Mouse (Mus musculus) neural tube, embryonic 10.5 days (tissue): ENCODE measurements at regions not wholly inside any gene's neighbourhood (a gene's known extent, or its start where the extent isn't known, plus 50 kb on each side); places are given as distances from the start of the nearest gene placed in this dataset.

Experiments
- DNase-seq: peaks from one replicate; pipeline ENCODE4 v3.0.0-alpha.2; 2017; ENCODE audit warnings: low spot score; ENCODE audit errors: extremely low spot score

DNA sequence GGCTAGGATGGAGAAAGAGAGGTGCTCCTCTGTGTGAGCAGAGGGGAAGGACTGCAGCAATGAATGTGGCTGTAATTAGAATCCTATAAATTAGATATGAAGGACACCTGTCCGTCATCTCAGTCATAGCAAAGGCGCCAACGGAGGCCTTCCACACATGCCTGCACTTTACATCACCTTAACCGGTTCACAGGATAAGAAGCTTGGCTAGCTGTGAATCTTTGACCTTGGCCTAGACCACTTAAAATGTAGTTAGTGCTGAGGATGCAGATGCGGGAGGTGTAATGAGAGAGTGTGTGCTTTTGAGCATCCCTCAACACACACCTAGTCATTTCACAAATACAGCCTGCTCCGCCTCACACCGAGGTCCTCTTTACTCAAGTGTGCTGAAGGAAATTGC, 228.6 kb downstream of the Irs2 start:
- DNase-seq: no peak

DNA sequence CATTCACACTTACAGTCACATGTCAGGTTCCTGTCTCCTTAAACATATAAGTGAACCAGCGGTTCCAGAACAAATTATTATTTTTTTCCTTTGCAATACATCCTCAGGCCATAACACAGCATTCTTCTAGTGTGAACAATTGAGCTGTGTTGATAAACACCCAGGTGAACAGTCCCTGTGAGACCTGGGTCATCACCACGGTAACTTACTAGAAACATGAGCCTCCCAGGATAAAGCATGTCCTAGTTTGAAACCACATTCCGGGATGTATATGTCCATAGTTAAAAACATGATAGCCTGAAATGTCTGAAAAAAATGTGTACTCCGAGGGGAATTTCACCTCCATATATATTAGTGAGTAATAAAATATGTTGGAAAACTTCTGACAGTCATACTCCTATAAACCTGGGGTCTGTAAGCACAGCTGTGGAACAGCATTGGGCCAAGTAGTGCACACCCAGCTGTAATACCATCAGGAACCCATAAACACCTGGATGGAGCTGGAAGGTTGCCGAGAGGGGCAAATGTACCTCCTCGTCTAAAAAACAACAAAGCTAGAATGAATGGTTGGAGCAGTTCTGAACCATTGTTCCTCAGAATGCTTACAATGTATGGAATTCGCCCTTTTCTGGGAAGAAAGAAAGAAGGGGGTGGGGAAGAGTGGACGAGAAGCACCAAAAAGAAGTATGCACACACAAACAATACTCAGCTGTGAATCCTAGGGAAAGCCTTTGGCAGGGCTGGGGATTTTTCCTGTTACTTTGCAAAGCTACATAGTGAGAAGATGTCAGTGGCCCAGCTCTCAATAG, 232.9 kb downstream of the Irs2 start:
- DNase-seq: no peak

DNA sequence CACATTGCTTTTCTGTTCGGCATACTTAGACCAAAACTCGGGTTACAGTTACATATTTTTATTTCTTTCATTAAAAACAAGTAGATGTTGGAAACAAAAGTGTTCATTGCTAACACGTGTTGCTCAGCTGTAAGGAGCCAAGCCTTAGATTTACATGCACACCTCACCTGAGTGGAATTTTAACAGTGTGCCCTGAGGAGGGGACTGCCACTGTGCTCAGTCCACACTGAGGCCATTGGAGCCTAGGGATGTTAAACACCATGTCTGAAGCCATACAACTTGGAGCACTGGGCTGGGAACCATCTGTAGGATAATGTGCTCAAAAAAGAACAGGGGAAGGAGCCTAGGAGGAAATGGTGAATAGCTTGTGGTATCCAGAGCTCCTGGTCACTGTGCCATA, 233.5 kb downstream of the Irs2 start:
- DNase-seq: no peak

DNA sequence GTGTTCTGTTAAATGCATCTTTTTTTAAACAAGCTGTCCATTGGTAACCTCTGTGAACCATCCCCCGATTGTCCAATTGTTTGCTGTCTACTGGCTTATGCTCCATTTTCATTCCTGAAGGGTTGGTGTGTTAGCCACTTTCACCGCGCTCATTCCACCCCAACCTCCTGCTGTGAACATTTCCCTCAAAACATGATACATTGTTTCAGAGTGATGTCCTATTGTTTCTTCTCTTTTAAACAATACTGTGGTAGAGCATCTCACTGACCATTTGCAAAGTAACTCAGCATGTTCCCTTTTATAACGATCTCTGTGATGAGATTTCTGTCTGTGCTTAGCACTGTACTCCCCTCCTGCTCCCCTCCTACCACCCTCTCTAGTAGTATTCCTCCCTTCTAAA, 240.1 kb downstream of the Irs2 start:
- no peak for DNase-seq

DNA sequence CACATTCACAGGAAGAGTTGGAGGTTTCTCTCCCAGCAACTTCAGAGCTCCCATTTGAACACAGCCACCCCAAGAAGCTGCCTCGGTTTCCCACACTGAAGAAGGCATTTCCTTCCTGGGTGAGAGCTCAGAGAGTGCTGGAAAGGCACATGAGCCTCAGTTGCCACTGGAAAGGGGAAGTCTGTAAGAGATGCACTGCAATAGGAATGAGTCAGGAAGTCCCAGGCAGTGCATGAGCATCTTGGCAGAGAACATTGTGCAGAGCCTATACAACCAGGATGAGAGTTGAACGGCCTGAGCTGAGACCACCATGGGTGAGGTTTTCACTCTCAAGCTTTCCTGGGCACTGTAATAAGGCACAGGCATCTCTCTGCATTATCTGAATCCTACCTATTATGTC, 244.4 kb downstream of the Irs2 start:
- no peak for DNase-seq

DNA sequence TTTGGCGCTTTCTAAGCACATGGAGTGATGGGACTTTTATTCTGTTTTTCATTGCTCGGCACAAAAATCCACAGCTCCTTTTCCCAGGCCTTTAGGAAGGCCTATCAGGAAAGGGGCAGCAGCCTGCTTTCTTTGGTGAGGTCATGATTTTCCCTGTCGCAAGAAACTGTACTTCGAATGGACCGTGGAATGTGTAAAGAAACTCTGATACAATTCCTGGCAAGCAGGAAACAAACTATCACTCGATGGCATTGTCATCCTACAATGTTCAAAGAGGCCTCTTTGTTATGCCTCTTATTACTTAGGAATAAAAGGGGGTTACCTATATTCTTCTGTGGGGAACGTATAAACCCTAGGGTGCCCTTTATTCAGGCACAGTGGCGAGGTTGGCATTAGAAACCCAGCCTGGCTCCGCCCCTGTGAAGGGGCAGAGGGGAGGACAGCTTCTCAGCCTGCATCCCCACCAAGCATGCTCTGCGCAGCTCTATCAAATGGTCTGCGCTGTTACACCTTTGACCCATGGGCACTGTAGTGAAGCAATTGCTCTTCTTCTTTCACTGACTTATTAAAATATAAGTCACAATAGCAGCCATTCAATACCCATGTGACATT, 246.5 kb downstream of the Irs2 start:
- no peak for DNase-seq

DNA sequence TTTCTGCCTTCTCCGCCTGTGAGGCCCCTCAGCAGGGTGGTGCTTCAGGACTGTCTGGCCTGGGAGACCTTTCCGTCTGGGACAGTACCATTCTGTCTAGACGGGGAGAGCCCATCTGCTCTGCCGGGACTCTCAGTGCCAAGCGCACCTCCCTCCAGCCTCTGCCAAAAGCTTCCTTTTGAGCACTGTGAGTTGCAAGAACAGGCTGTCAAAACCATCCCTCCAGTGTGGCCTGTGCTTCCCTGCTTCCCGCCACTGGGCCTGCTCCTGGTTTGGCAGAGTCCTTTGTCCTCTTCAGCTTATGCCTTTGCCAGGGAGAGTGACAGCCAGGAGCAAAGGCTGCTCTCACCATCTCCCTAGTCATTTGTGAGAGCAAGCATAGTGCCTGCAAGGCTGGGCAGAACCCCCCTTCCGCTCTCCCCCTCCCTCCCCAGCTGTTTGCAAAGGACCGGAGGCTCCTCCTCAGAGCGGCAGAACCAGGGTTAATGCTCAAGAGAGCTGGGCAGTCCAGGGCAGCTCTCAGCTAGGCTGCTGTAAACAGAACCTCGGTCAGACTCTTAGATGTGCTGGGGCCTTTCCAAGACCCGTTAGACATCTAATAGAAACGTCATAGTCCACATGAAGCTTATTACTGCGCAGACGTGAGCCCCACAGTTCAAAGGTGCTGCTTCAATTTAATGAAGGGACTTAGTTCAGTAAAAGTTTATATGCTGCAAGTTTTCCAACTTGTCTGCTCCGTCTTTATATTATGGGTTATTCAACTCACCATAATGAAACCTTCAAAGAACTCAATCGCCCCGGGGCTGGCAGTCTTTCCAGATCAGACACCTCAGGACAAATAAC, 247.2 kb downstream of the Irs2 start:
- DNase-seq: peak; percentile 82

DNA sequence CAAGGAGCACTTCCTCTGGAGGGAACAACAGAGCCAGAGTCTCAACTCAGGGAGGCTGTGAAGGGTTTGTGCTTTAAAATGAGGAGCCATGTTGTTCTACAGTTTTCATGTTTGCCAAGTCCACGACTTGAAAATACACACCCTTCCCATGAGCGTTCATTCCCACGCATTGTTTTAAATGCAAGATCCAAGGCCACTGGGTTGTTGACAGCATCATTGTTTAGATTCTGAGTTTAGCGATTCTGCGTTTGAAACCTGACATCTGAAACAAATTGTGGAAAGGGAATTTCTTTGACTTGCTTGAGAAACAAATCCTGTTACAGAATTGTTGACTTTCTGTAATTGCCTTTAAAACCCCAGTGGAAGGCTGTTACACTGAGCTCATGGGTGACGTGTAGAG, 248.0 kb downstream of the Irs2 start:
- no peak for DNase-seq

DNA sequence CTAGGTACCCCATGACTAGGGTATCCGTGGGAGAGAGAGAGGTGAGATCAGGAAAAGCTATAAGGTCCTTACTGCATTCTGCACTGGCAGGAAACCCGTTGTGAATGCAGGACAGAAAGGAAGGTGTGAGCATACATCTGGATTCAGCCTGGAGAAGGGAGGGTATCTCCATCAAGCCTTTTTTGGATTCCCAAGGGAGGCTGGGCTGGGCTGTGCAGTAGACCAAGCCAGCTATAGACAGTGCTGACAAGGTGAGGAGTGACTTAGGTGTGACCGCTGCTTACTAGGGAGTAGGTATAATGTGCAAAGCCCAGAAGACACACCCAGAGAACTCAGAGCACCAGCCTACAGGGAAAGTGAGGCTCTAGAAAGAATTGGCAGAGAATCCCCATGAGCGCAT, 250.1 kb downstream of the Irs2 start:
- no peak for DNase-seq

DNA sequence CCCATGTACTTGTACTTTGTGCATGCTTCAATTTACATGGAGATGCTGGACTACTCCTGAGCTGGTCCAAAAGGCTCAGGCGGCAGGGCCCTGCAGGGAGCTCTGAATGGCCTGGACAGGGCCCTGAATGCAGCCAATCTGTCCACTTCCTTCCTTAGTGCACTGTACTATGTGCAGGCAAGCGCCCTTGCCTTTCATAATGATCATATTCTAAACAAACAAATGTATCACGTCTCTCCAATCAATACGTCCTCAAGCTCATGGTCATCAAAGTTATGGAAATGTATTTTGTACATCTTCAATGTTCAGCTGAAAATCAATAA, 253.3 kb downstream of the Irs2 start:
- DNase-seq: no peak

DNA sequence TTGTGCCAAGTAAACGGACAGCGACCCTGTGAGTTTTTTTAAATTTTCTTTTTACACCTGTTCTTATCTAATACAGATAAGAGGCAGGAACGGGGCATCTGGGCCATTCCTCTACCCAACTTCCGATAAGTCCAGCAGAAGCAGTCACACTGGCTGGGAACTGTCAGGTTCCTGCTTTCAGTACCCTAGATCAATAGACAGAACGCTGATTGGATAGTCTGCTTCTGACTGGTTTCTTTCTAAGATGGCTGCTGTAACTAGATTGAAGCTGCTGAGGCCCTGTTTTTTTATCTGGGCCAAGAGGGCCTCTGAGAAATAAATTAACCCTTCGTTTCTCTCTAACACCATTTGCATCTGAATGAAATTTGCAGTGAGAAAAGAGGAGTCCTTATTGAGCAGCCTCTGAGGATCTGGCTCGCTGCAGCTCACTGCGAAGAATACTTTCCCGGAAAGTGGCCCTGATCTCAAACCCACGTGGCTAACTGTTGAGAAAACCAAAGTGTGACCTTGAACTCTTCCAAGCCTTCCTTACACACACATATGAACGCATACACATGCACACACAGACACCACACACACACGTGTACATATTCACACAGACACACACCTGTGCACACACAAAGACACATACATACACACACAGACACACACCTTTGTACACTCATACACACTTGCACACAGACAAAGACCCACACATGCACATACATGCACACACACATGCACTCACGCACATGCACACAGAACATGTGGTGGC, 253.8 kb downstream of the Irs2 start:
- no peak for DNase-seq

DNA sequence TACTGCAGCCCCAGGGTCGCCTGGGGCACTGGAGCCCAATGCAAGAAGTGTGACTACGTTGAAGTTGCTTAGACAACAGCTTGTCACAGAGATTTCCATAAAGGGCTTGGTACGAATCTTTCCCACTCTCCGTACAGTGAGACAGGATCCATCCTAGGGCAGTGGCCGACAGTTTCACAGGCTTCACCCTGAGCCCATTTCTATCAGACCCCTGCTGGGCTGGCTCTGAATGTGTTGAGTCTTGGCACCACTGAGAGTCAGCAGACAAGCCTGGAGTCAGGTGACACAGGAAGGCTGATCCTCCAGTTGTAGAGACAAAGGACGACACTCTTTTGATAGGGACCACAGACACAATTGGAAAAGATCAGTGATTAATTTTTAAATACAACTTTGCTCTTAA, 255.2 kb downstream of the Irs2 start:
- no peak for DNase-seq

DNA sequence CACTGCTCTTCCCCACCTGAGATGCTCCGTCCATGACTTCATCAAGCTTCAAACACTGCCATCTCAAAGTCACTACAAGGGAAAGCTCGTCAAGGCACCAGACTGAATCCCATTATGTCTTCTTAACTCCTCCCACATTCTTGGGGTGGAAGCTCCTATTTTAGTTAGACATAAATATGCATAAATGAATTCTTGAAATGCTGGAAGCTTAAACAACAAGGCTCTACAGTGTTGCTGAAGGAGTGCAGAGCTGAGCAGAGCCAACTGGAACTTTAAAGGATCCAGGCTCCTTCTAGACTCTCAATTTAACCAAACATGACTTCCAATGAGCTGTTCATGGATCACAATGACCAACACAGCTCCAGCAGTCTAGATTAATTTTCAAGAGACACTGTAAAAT, 261.1 kb downstream of the Irs2 start:
- no peak for DNase-seq

DNA sequence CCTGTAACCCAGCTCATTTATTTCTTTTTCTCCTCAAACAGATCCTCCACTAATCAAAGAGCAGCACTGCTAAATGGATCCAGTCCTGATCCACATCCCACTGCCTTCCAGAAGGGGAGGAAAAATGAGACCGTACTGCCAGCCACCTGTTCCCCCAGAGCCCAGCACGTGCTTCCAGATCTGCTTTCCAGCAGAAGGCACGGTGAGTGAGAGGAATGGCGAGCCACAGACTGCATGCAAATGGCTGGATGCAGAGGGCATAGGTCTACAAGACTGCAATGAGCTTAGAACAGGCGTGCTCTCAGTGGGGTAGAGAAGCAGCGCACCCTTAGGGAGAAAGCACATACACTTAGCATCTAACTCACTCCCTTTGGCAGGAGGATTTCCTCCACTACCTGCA, 265.0 kb downstream of the Irs2 start:
- DNase-seq: no peak

DNA sequence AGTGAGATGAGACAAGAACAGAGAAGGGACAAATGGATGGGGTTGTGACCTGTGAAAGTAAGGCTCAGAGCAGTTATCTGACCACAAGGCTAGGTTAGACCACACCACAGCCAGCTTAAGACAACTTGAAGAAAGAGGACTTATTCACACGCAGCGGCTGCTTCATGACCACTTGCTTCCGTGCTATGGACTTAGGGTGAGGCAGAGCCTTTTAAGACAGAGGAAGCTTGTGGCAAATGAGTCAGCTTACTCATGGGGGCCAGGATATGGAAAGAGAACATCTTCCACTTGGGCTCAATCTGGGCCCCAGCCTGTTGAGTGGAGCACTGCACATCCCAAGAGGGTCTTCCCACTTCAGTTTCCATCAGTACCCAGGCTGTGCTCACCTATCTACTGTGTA, 267.4 kb downstream of the Irs2 start:
- no peak for DNase-seq

DNA sequence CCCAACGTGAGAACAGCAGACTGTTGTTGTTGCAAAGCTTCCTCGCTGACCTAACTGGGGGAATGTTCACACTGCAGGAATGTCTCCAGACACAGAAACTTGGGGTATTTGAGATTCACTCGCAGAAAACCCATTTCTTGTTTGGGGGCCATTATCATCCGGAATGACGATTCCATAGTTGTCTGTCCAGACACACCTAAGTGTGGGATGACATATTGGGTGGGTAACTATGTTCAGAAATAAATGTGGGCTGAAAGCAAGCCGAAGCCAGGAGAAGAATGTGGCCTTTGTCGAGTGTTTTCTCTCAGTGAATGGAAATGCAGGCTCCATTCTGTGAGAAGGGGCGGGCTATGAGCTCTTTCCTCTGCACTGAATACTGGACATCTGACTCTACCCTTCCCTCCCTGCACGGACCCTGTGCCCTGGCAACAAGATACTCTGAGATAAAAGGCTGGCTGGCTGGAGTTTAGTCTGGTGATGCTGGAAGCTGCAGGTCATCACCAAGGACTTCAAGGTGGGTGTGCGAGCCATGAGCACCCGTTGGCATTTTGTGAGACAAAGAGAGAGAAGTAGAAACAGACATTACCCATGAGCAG, 269.7 kb downstream of the Irs2 start:
- no peak for DNase-seq

DNA sequence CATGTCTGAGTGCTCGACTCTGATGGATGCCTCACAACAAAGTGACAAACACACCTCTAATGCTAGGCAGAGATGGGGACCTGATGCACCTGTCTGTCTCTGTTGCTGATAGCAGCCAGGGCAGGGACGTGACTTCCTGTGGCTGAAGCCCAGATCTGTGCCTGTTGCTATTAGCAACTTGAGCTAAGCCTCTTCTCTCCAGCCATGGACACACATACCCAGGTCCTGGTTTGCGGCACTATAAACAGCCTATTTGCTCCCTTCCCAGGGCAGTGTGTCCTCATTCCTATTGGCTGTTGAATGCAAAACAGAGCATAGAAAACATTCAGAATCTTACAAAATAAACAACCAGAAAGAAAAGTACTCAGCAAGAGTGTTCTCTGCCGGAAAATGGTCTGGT, 273.5 kb downstream of the Irs2 start:
- no peak for DNase-seq

DNA sequence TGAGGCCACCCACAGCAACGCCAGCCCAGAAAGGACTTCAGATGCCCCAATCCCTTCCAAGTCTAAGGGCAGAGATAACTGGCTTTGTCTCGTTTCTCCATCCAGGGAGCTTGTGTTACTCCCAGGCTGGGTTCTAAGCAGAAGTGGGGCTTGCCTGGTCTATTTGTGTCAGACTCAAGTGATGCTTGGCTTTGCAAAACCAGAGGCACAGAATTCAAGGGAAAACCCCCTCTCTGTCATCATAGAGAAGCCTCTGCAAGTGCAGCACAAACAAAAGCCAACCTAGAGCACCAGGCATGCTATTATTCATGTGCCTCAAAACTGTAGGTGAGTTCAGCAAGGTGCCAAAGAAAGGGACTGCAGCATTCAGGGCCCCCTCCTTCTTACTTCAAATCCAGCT, 284.9 kb downstream of the Irs2 start:
- no peak for DNase-seq

DNA sequence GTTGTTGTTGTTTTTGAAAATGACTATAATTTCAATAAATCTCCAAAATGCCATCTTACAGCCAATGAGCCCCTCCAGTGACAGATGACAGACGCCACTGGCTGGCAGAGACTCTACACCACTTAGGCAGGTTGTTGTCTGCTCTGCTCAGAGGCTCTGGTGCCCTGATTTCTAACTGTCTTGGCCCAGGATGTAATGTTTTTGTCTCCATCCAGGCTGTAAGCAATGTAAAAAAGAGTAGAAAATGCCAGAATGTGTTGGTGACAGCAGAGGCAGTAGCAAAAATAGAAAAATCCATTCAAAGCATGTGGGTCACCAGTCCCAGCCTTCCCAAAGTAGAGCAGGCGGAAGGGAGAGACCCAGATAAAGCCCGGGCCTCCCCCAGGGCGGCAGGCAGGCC, 285.5 kb downstream of the Irs2 start:
- DNase-seq: no peak

DNA sequence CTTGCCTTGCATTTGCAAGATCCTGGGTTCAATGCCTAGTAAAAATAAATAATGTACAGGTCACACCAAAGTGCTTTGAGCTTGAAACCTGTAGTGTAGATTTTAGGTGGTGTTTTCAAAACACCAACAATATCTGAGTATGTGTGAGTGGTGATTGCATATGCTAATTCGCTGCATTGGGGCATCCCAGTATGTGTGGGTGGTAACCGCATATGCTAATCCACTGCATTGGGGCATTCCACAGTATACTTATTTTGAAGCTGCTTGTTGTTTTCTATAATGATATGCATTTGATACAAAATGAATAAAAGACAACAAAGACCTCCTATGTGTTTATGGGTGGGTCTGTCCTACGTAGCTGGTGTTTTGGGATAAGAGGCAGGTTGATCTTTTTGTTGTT, 285.9 kb downstream of the Irs2 start:
- no peak for DNase-seq

DNA sequence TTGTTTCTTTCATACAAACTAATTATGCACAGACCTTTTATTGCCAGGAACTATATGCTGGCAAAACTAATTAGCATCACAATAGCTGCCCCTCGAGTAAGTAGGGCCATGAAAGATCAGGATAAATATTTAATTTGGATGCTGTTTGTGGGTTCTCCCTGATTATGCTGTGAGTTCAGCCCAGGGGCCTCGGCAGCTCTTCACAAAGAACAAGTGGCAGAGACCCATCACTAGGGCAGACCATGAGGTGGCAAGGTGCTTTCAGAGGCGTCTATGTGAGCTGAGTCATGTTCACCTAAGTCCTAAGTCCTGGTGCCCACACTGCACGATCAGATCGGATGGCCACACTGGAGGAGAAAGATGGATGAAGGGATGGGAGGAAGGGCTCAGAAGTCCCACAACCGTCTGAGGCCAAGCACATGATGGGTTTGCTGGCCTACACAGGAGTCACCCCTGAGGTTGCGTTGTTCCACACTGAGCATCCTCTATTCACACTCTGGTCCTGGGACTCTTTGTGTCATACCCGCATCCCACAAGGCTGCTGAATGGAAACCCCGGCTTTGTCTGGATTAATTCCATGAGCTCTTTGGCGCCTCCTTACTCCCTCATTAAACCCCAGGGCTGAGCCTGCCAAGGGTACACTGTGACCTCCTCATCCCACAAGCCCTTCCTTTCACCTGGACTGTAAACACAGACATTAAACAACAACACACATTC, 287.0 kb downstream of the Irs2 start:
- DNase-seq: no peak
